8 mouse cellular contexts compared by ENCODE assay signal in genomic region chr14:29722386-29723221, GRCm38 (mm10). TPM values are rescaled to one million over a fixed set of nuclear protein-coding genes. Genes with fewer than 3 reads are reported as not detected.
DNase-seq lines count a peak whose midpoint lies in the region; ATAC-seq and TF ChIP-seq lines count a peak whose summit lies in the region.

No protein-coding gene starts in this region.

- WGBS in heart, embryonic 16.5 days = under 1% methylated on average over 75 of the region's 76 CpGs
- WGBS in neural tube, embryonic 11.5 days = under 1% methylated on average over 76 of the region's 76 CpGs

- intact Hi-C loops in left cerebral cortex, postnatal 36 days (cut with DNase I) = loop anchor here (5.0 kb wide), 3 partner anchors 95 to 215 kb away; no protein-coding TSS in a partner anchor

- H3K4me2 ChIP-seq in heart, embryonic 16.5 days (ENCODE audit: low read depth, low read length) = peak overlapping the region; percentile 100
- peak overlapping the region; percentile 98 for H3K4me2 ChIP-seq in neural tube, embryonic 11.5 days (ENCODE audit: low read depth)

- no peaks in the 10 kb centered on the region for H3K36me3 ChIP-seq in E14TG2a.4 (ENCODE audit: insufficient read depth, low read length)
- no peaks in the 10 kb centered on the region for H3K36me3 ChIP-seq in heart, embryonic 16.5 days (ENCODE audit: control insufficient read depth, insufficient read depth)
- H3K36me3 ChIP-seq in neural tube, embryonic 11.5 days (ENCODE audit: control insufficient read depth, insufficient read depth, low read length) = no peaks in the 10 kb centered on the region

- H3K4me3 ChIP-seq in E14TG2a.4 (replicated peaks; ENCODE audit: low read length) = peak overlapping the region; percentile 85
- H3K4me3 ChIP-seq in heart, embryonic 16.5 days (ENCODE audit: low read length) = peak overlapping the region; percentile 76
- H3K4me3 ChIP-seq in neural tube, embryonic 11.5 days (ENCODE audit: low read depth, low read length) = peak overlapping the region; percentile 68

- no peak overlapping the region for H3K27ac ChIP-seq in heart, embryonic 16.5 days (ENCODE audit: low read length)
- H3K27ac ChIP-seq in neural tube, embryonic 11.5 days (ENCODE audit: low read depth, low read length) = peak overlapping the region; percentile 76

- ATAC-seq in cerebellum, adult (ENCODE audit: insufficient number of reproducible peaks, low FRiP score, low TSS enrichment) = peak; percentile 21; the same call in 1 of the 2 replicates
- 0 out of 2 replicates have a peak, but pooled peaks have one; percentile 29 for ATAC-seq in heart, embryonic 16.5 days (replicated peaks; ENCODE audit: extremely low read depth, insufficient read depth, low FRiP score)
- peak; percentile 73 for ATAC-seq in neural tube, embryonic 11.5 days (ENCODE audit: insufficient read depth, low FRiP score, low TSS enrichment)
- no peak for ATAC-seq in erythroid progenitor cell, adult 5-6 weeks (replicated peaks; ENCODE audit: low FRiP score, poor library complexity, severe bottlenecking)

- peaks cover 9% of the 10 kb centered on the region; the same call in 1 of the 2 replicates for H3K9me3 ChIP-seq in E14TG2a.4 (ENCODE audit: low read length)
- H3K9me3 ChIP-seq in heart, embryonic 16.5 days (replicated peaks; ENCODE audit: control insufficient read depth, low read length) = no peaks in the 10 kb centered on the region
- H3K9me3 ChIP-seq in neural tube, embryonic 11.5 days (ENCODE audit: control insufficient read depth, low read length) = no peaks in the 10 kb centered on the region

- DNase-seq in cerebellum, adult 11-12 months = no peak
- DNase-seq in embryo, embryonic 11 days = peak; percentile 77
- DNase-seq in left cerebral cortex, postnatal 36 days (ENCODE audit: low spot score in 2 of 2) = peak; percentile 48 to 68
- DNase-seq in neural tube, embryonic 11.5 days (ENCODE audit: low spot score) = peak; percentile 76

- peaks cover 89% of the 10 kb centered on the region for H3K27me3 ChIP-seq in E14TG2a.4 (ENCODE audit: insufficient read depth, low read length)
- H3K27me3 ChIP-seq in heart, embryonic 16.5 days (ENCODE audit: control insufficient read depth, insufficient read depth, low read length) = peaks cover 75% of the 10 kb centered on the region
- H3K27me3 ChIP-seq in neural tube, embryonic 11.5 days (ENCODE audit: control insufficient read depth, insufficient read depth, low read length) = peaks cover 44% of the 10 kb centered on the region

- peaks cover 20% of the 10 kb centered on the region for H3K4me1 ChIP-seq in E14TG2a.4 (replicated peaks; ENCODE audit: low read depth, low read length)
- peaks cover 7% of the 10 kb centered on the region for H3K4me1 ChIP-seq in heart, embryonic 16.5 days (ENCODE audit: control insufficient read depth, insufficient read depth, low read length)
- H3K4me1 ChIP-seq in neural tube, embryonic 11.5 days (ENCODE audit: control insufficient read depth, insufficient read depth, low read length) = no peaks in the 10 kb centered on the region

- H3K9ac ChIP-seq in heart, embryonic 16.5 days (ENCODE audit: low read length) = peak overlapping the region; percentile 66
- peak overlapping the region; percentile 75 for H3K9ac ChIP-seq in neural tube, embryonic 11.5 days (ENCODE audit: low read length)

- no peak for TF ChIP-seq CTCF in E14TG2a.4 (conservative IDR thresholded peaks at IDR 0.05; ENCODE audit: low read length)

RNA-seq across cellular contexts. Expression of gene Cacna2d3, which starts 0.9 kb away (rescaled TPM):
- polyA plus RNA-seq in heart, embryonic 16.5 days (2015; fragmentation: Nextera tagmentation; extraction: Ambion mirVana) = 0.34 and 0.54 TPM in 2 replicates
- 100 to 1,000 TPM; 108 to 117 TPM for total RNA-seq in left cerebral cortex, postnatal 36 days (2021)
- 18.0 and 19.1 TPM in 2 replicates for polyA plus RNA-seq in neural tube, embryonic 11.5 days (2014; fragmentation: Nextera tagmentation; extraction: Ambion mirVana)
- total RNA-seq in erythroid progenitor cell, adult 5-6 weeks (2015; ENCODE audit: low replicate concordance) = not detected in 2 replicates
- 0.08 TPM in 1 of 2 replicates, not detected in the other for total RNA-seq in erythroid progenitor cell, adult 5-6 weeks (2017; ENCODE audit: low replicate concordance)

Comparison
In these comparisons a context has a peak if more than half of its experiments do, and no peak if none do; other contexts are left out.
1. RNA of gene Cacna2d3, which starts 0.9 kb away (total RNA-seq): 108 to 117 TPM in left cerebral cortex, postnatal 36 days; 0.08 TPM in erythroid progenitor cell, adult 5-6 weeks; every median in the first group is over 100 times any median in the second.
2. Peak in every context shown above with its lines, with median percentiles within 50 percentile points of each other: H3K4me3 ChIP-seq.